Mouse (Mus musculus) cortical plate, adult 2 months (tissue): ENCODE results near the gene Ano9.

Experiments
- CTCF ChIP-seq: fragments of 200-500 bp; IDR thresholded peaks from 2 replicates; pipeline ENCODE4 v1.5.1; 2011; ENCODE audit warnings: mild to moderate bottlenecking, control low read depth, low read length; ENCODE audit not compliant: insufficient read depth; ENCODE audit errors: extremely low read depth
- POLR2A ChIP-seq: fragments of 200-500 bp; IDR thresholded peaks from 2 replicates; pipeline ENCODE4 v1.6.1; 2011; ENCODE audit warnings: mild to moderate bottlenecking, low read length, control low read depth; ENCODE audit not compliant: insufficient read depth; ENCODE audit errors: extremely low read depth

- no peak for TF ChIP-seq CTCF
- no peak for TF ChIP-seq POLR2A
Measured at GRCm38 (mm10) chr7:141063353-141063752, 54.3 kb downstream of the Ano9 start.
